Mouse (Mus musculus) limb, embryonic 12.5 days (tissue): ENCODE data around the gene Syce3. TPM values are rescaled to one million over a fixed set of nuclear protein-coding genes. Genes with fewer than 3 reads are reported as not detected.

Experiments used
- ATAC-seq: fragments of 200-750 bp; cut with Nextera tagmentation; 2 replicates; pipeline ENCODE4 v1.8.0; 2017; ENCODE audit warnings: low read depth, moderate TSS enrichment; ENCODE audit not compliant: insufficient number of reproducible peaks, insufficient read depth, low FRiP score, low TSS enrichment
- H3K27ac ChIP-seq: fragments of 300-500 bp; sonication (generic); 2 replicates; pipeline ENCODE4 v1.5.1; 2016; ENCODE audit warnings: mild to moderate bottlenecking, moderate library complexity
- H3K27me3 ChIP-seq: fragments of 300-500 bp; sonication (generic); 2 replicates; pipeline ENCODE4 v1.6.1; 2016; ENCODE audit warnings: mild to moderate bottlenecking, moderate library complexity
- H3K36me3 ChIP-seq: fragments of 300-500 bp; sonication (generic); 2 replicates; pipeline ENCODE4 v1.6.1; 2016; ENCODE audit warnings: mild to moderate bottlenecking, moderate library complexity
- H3K4me1 ChIP-seq: fragments of 300-500 bp; sonication (generic); replicated peaks from 2 replicates; pipeline ENCODE4 v1.6.1; 2016
- H3K4me2 ChIP-seq: fragments of 300-500 bp; sonication (generic); 2 replicates; pipeline ENCODE4 v1.6.1; 2016; ENCODE audit warnings: mild to moderate bottlenecking, moderate library complexity
- H3K4me3 ChIP-seq: fragments of 300-500 bp; sonication (generic); replicated peaks from 2 replicates; pipeline ENCODE4 v1.5.1; 2016; ENCODE audit warnings: mild to moderate bottlenecking
- H3K9ac ChIP-seq: fragments of 300-500 bp; sonication (generic); replicated peaks from 2 replicates; pipeline ENCODE4 v1.6.1; 2016; ENCODE audit warnings: mild to moderate bottlenecking, moderate library complexity
- H3K9me3 ChIP-seq: fragments of 300-500 bp; sonication (generic); 2 replicates; pipeline ENCODE4 v1.6.1; 2016; ENCODE audit warnings: mild to moderate bottlenecking, moderate library complexity
- WGBS: fragments of 180-500 bp; shearing (Covaris S2); methylation state at CpG from one replicate; pipeline ENCODE4 v1.1.7; 2016; 5-methylcytosine and 5-hydroxymethylcytosine counted together
- polyA plus RNA-seq: library from polyadenylated mRNA; unstranded; fragments of >200 nt; fragmentation: Nextera tagmentation; extraction: Ambion mirVana; gene quantifications from 2 replicates; pipeline ENCODE4 v1.2.1, GENCODE M21; 2016

Gene Syce3
- polyA plus RNA-seq, 1 experiment from 2014 or later, result not detected

DNA sequence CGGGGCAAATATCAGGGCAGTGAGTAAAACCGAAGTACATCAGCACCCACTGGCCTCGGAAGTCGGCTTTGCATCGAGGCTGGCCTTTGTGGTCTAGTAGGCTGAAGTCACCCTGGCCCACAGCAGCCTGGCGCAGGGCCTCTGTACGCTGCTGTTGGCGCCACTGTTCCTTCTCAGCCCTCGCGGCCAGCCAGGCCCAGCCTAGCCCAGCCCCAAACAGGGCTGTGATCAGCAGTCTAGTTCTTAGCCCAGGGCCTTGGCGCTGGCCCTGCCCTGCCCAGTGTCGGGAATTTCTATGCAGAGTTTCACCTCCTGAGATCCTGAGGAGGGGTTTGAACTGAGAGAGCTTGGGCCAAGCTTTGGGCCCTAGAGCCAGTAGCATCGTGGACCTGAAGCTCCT is 38.2 kb downstream of the Syce3 start:
- H3K9me3 ChIP-seq, result no peaks in the 10 kb centered on the region
- H3K4me2 ChIP-seq, result no peak overlapping the region
- no peak overlapping the region for H3K27ac ChIP-seq
- 88% methylated on average over 13 of the region's 13 CpGs for WGBS
- H3K9ac ChIP-seq, result no peak overlapping the region
- H3K27me3 ChIP-seq, result peaks cover 13% of the 10 kb centered on the region
- no peak overlapping the region for H3K4me3 ChIP-seq
- H3K36me3 ChIP-seq, result peaks cover 60% of the 10 kb centered on the region
- H3K4me1 ChIP-seq, result peaks cover 13% of the 10 kb centered on the region
- no peak for ATAC-seq

DNA sequence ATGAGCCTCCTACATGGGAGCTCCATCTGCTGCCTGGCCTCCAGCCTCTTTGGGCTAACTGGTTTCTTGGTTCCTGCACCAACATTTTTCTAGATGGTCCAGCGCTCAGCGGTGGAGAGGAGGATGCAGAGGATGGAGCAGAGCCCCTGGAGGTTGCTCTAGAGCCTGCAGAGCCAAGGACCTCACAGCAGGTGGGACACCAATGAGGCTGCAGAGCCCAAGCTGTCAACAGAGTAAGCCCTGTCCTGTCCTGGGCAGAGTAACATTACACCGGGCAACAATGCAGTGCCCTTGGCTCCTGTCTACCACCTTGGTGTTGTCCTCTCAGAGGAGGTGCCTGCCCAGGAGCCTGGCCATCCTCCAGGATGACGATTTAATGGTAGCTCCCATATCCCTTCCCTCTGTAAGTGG is 45.2 kb downstream of the Syce3 start:
- no peak for ATAC-seq
- H3K4me1 ChIP-seq, result no peaks in the 10 kb centered on the region
- H3K4me3 ChIP-seq, result no peak overlapping the region
- H3K27me3 ChIP-seq, result no peaks in the 10 kb centered on the region
- no peaks in the 10 kb centered on the region for H3K9me3 ChIP-seq
- H3K27ac ChIP-seq, result no peak overlapping the region
- no peak overlapping the region for H3K9ac ChIP-seq
- no peak overlapping the region for H3K4me2 ChIP-seq
- WGBS, result 90% methylated on average over 4 of the region's 4 CpGs
- peaks cover 98% of the 10 kb centered on the region for H3K36me3 ChIP-seq

DNA sequence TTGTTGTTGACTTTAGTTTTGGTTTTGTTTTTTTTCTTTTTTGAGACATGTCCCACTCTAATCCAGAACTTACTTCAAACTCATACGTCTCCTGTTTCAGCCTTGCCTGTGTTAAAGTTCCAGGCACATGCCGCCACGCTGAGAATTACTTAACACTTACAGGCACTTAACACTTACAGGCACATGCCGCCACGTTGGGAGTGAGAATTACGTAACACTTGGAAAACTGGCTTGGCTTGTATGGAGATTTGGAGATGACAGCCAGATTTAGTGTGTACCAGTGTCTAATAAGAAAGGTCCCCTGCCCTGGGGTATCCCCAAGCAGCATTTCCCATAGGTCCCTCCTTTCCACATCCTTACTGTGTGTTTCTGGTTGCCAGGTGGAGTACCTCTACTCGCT is 47.3 kb downstream of the Syce3 start:
- Histone ChIP-seq H3K9me3 (no peaks in the 10 kb centered on the region), H3K4me3 (no peak overlapping the region), H3K36me3 (peaks cover 87% of the 10 kb centered on the region), H3K4me2 (no peak overlapping the region), H3K4me1 (no peaks in the 10 kb centered on the region), H3K9ac (no peak overlapping the region), H3K27me3 (no peaks in the 10 kb centered on the region), H3K27ac (no peak overlapping the region)
- ATAC-seq, result no peak
- 91% methylated on average over 7 of the region's 7 CpGs for WGBS

DNA sequence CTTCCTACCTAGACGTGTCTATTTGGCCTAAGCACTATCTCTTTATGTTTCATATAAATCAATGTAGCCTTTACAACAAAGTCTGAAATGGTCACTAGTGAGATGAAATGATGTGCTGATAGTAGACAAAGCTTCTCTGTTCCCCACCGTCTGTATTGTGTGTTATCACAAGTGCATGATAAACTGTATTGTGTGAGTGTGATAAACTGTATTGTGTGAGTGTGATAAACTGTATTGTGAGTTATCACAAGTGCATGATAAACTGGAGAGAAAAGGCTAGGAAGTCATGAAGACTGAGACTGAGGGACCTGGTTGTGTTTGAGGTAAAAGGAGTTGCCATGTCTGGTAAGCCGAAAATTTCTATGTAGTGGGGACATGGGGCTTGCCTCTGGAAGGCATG is 51.5 kb downstream of the Syce3 start:
- Histone ChIP-seq H3K4me3 (no peak overlapping the region), H3K27ac (no peak overlapping the region), H3K36me3 (peaks cover 49% of the 10 kb centered on the region), H3K9ac (no peak overlapping the region), H3K9me3 (no peaks in the 10 kb centered on the region), H3K27me3 (no peaks in the 10 kb centered on the region), H3K4me1 (peaks cover 20% of the 10 kb centered on the region), H3K4me2 (no peak overlapping the region)
- WGBS, result 86% methylated on average over 3 of the region's 3 CpGs
- no peak for ATAC-seq

DNA sequence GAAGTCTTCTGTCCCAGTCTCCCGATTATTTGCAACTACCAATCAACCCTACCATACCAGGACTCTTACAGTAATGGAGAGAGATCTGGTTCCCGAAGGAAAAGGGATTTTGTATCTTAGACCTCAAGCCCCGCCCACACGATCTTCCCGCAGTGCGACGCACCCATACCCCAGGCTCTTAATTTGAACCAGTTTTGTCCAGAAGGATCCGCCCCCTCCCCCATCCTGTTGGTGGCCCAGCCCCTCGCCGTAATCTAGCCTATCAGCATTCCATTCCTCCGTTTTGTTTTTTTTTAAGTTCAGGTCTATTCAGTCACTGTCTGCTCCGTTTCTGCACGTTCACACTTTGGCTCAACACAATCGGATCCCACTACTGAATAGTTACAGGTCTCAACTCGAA is 53.9 kb downstream of the Syce3 start:
- WGBS, result 1% methylated on average over 15 of the region's 15 CpGs
- Histone ChIP-seq H3K4me3 (peak overlapping the region; percentile 82), H3K9ac (peak overlapping the region; percentile 89), H3K36me3 (peaks cover 50% of the 10 kb centered on the region), H3K9me3 (no peaks in the 10 kb centered on the region), H3K27ac (peak overlapping the region; percentile 92), H3K4me1 (peaks cover 21% of the 10 kb centered on the region), H3K27me3 (no peaks in the 10 kb centered on the region), H3K4me2 (peak overlapping the region; percentile 86)
- 0 out of 2 replicates have a peak, but pooled peaks have one; percentile 29 for ATAC-seq

DNA sequence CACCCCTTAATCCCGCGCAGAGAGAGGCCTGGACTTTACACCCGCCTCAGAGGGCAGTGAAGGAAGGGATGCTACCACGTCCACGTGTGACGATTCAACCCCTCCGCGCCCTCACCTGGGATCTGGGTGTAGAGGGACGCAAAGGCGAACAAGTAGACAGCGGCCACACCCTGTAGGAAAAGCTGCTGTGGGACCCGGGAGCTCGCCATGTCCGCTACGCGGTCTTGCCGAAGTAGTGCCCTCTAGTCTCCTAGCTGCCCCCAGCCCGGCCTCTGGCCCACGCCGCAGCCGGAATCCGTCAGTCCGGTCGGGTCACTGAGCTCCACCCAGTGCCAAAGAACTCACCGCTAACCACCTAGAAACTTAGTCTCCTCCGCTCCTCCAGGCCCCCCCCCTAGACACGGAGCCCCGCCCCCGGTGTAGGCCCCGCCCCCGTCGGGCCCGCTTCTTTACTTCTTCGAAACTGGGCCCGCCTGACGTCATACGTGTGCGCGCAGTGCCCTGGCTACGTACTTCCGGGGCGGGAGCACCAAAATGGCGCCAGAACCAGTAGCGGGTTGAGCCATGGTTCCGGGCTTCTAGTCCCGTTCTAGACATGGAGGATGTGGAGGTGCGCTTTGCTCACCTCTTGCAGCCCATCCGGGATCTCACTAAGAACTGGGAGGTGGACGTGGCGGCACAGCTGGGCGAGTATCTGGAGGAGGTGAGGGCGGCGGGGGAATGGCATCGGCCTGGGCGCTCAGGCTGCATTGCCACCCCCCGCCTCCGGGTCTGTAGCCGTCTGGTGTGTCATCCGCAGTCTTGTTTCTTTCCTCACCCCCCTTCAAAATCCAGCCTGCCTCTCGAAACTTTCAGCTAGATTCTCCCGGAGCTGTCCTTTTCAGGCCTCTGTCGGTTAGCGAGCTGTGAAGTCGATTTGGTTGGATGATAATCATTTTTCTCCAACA is 54.8 kb downstream of the Syce3 start, which contains the start of the genes Lmf2 and Ncaph2:
Gene Lmf2, minus strand, starts transcription at position 419 of the 947 bp plus-strand sequence.
Gene Ncaph2, plus strand, starts transcription at position 479 of the 947 bp plus-strand sequence.
- Histone ChIP-seq H3K9ac (peak within 1 kb of the TSS; percentile 89), H3K27ac (peak within 1 kb of the TSS; percentile 92), H3K36me3 (peaks cover 50% of the 10 kb centered on the region), H3K4me1 (peaks cover 21% of the 10 kb centered on the region), H3K4me3 (peak within 1 kb of the TSS; percentile 82), H3K9me3 (no peaks in the 10 kb centered on the region), H3K27me3 (no peaks in the 10 kb centered on the region), H3K4me2 (peak within 1 kb of the TSS; percentile 86)
- WGBS, result under 1% methylated on average over 62 of the region's 64 CpGs
- ATAC-seq, result peak; percentile 83

DNA sequence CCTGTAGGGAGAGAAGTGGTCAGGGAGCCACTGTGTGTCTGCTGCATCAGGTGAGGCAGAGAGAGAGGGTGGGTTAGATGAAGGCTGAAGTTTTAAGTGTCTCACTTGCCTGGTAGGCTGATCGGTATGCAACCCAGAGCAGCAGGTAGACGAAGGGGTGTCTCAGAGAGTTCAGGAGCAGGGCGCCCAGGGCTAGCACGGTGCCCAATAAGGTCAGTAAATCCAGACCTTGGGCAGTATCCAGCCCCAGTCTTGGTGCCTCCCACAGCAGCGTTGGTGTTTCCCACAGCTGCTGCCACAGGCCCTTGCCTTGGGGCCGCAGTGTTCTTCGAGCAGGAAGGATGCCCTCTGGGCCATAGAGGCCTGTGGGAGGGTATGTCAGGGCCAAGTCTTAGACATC is 55.8 kb downstream of the Syce3 start:
- Histone ChIP-seq H3K36me3 (peaks cover 48% of the 10 kb centered on the region), H3K9me3 (no peaks in the 10 kb centered on the region), H3K27me3 (no peaks in the 10 kb centered on the region), H3K4me3 (peak overlapping the region; percentile 82), H3K27ac (no peak overlapping the region), H3K9ac (peak overlapping the region; percentile 89), H3K4me1 (peaks cover 21% of the 10 kb centered on the region), H3K4me2 (peak overlapping the region; percentile 86)
- 83% methylated on average over 7 of the region's 7 CpGs for WGBS
- ATAC-seq, result no peak

DNA sequence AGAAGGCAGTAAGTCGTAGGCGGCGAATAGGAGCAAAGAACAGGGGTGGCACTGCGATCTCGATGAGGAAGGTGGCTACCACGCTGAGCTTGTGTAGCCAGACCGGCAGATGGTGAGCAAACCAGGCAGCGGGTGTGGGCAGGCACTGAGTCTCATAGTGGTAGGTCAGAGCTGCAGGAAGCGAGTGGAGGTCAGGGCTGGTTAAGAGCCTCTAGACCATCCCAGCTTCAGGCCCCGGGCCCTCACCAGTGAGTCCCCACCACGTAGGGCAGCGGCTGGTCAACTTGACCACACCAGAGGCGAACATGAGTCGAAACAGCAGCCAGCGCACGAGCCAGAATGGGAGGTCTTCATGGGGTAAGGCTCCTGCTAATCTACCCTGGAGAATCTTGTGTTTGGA is 56.5 kb downstream of the Syce3 start:
- Histone ChIP-seq H3K9me3 (no peaks in the 10 kb centered on the region), H3K4me2 (peak overlapping the region; percentile 86; the same call in 1 of the 2 replicates)

DNA sequence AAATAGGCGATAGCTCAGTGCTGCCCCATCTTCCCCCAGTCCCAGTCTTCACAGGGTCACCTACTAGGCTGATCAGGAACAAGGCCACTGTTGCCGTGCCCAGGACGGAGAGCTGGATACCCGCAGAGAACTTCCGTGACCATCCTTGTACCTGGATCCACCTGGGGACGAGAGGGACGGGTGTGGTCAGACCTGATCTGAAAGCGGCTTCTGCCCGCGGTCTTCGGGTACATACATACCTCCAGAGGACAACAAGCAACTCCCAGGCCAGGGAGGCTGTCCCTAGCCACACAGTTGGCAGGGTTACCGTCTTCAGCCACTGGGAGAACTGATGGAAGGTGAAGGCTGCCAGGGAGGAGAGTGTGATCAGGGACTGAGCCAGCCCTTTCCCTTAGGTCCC is 57.5 kb downstream of the Syce3 start:
- no peak overlapping the region for H3K4me2 ChIP-seq
- 97% methylated on average over 12 of the region's 12 CpGs for WGBS
- no peak for ATAC-seq
- H3K4me1 ChIP-seq, result peaks cover 21% of the 10 kb centered on the region
- H3K4me3 ChIP-seq, result no peak overlapping the region
- H3K27me3 ChIP-seq, result no peaks in the 10 kb centered on the region
- peaks cover 45% of the 10 kb centered on the region for H3K36me3 ChIP-seq
- no peak overlapping the region for H3K9ac ChIP-seq
- H3K27ac ChIP-seq, result no peak overlapping the region
- no peaks in the 10 kb centered on the region for H3K9me3 ChIP-seq

More for the DNA sequence above, 56.5 kb downstream of the Syce3 start:
- H3K27me3 ChIP-seq, result no peaks in the 10 kb centered on the region
- peaks cover 21% of the 10 kb centered on the region for H3K4me1 ChIP-seq
- ATAC-seq, result no peak
- 0 out of 2 replicates have a peak overlapping the region, but pooled peaks have one; percentile 82 for H3K4me3 ChIP-seq
- H3K36me3 ChIP-seq, result peaks cover 45% of the 10 kb centered on the region
- peak overlapping the region; percentile 89; the same call in 1 of the 2 replicates for H3K9ac ChIP-seq
- no peak overlapping the region for H3K27ac ChIP-seq
- WGBS, result 95% methylated on average over 16 of the region's 16 CpGs

DNA sequence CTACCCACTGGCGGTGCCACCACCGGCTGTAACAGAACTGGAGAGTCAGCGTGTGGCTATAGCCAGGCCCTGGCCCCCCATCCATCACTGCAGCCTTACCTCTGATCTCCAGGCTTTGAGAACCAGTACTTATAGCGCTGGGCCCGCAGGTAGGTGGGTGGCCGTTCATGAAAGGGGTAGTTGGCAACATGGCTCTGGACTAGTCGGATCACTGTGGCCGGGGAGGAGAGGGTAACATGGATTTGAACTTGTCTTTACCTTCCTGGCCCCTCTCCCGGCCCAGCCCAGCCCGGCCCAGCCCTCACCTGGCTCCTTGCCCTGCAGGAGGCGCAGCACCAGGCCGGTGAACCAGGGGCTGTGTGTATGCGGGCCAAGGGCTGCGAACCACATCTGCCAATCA is 58.2 kb downstream of the Syce3 start:
- no peak overlapping the region for H3K27ac ChIP-seq
- peaks cover 17% of the 10 kb centered on the region for H3K4me1 ChIP-seq
- H3K4me2 ChIP-seq, result no peak overlapping the region
- H3K27me3 ChIP-seq, result no peaks in the 10 kb centered on the region
- no peak overlapping the region for H3K9ac ChIP-seq
- H3K9me3 ChIP-seq, result no peaks in the 10 kb centered on the region
- H3K36me3 ChIP-seq, result peaks cover 45% of the 10 kb centered on the region
- ATAC-seq, result no peak
- WGBS, result 93% methylated on average over 14 of the region's 14 CpGs
- no peak overlapping the region for H3K4me3 ChIP-seq

DNA sequence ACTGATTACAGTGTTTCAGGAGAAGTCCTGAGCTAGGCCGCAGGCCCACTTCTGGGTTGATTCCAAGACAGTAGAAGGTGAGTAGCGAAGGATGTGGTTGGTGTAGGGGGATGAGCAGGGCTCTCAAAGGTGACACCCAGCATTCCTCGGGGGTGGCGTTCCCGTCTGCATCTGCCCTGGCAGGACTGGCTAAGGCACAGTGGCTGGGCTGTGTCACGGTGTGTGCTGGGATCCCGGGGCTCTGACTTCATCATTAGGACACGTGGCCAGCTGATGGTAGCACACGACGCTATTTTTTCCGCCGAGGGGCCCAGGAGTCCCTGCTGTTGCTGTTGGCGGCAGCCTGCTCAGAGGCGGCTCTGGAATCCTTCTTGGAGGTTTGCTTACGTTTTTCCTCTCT is 59.0 kb downstream of the Syce3 start:
- H3K9me3 ChIP-seq, result no peaks in the 10 kb centered on the region
- no peak for ATAC-seq
- 89% methylated on average over 15 of the region's 15 CpGs for WGBS
- H3K27me3 ChIP-seq, result no peaks in the 10 kb centered on the region
- H3K36me3 ChIP-seq, result peaks cover 45% of the 10 kb centered on the region
- no peak overlapping the region for H3K9ac ChIP-seq
- H3K27ac ChIP-seq, result no peak overlapping the region
- no peak overlapping the region for H3K4me3 ChIP-seq
- H3K4me2 ChIP-seq, result no peak overlapping the region
- peaks cover 14% of the 10 kb centered on the region for H3K4me1 ChIP-seq
